Mouse (Mus musculus): ENCODE results near the gene Zfp423. TPM values are rescaled to one million over a fixed set of nuclear protein-coding genes. Genes with fewer than 3 reads are reported as not detected.

The Zfp423 gene
- total and polyA plus RNA-seq, 2 experiments from 2014 or later, result 1.9 to 7.9 TPM

DNA sequence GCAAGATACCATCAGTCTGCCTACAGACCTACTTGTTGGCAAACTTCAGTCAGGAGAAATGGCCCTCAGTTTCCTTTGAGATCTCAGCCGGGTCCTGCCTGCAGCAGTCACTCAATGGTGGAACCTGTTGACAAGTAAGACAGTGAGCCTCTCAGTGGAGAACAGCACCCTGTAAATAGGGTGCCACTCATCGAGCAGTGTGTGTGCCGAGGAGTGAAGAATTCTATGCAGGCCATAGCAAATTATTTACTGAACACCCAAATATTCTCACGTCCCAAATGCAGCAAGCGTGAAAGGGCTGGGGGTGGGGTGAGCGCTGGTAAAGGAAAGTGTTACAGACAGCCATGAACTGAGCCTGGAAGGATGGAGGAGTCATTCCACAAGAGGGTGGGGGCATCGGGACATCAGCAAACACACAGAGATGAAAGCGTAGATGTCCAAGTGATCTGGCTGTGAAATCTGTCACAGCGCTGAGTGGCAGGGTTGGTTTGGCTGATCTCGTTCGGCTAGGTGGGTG, 323.1 kb downstream of the Zfp423 start:
- Histone ChIP-seq H3K27me3 (ENCODE audit: control insufficient read depth, insufficient read depth, low read length) (0 out of 2 replicates have a peak, but pooled peaks cover 5% of the 10 kb centered on the region), H3K4me2 (ENCODE audit: low read depth, low read length) (no peak overlapping the region), H3K36me3 (replicated peaks; ENCODE audit: control insufficient read depth, insufficient read depth, low read length) (no peaks in the 10 kb centered on the region), H3K9me3 (replicated peaks; ENCODE audit: control insufficient read depth, low read length) (no peaks in the 10 kb centered on the region), H3K4me3 (ENCODE audit: low read depth, low read length) (no peak overlapping the region), H3K4me1 (ENCODE audit: control insufficient read depth, insufficient read depth) (no peaks in the 10 kb centered on the region), H3K9ac (replicated peaks; ENCODE audit: low read depth, low read length) (no peak overlapping the region), H3K27ac (ENCODE audit: low read depth) (no peak overlapping the region)
- DNase-seq (ENCODE audit: low spot score) (no peak), ATAC-seq (ENCODE audit: insufficient read depth, low read depth) (no peak)
- TF ChIP-seq CTCF (IDR thresholded peaks at IDR 0.05; ENCODE audit: low read depth) (no peak), EP300 (IDR thresholded peaks at IDR 0.05; ENCODE audit: low read depth) (no peak)
- 61% methylated on average over 11 of the region's 11 CpGs for WGBS

DNA sequence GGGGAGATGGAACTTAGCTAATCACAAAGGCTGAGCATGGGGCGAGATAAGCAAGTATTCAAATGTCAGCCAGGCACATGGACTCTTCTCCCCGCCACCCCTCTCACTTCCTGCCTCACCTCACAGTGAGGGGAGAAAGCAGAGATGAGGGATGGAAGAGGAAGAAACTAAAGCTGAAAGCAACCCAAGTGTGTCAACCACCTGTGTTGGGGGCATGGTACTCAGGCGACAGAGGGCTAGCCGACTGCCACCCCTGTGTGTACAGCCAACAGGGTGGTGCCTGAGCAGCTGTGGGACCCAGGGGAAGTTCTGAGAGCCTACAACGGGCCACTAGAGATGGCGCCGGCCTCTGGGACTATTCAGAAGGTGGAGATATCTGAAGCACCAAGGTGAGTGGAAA, 327.6 kb downstream of the Zfp423 start:
- Histone ChIP-seq H3K36me3 (replicated peaks; ENCODE audit: control insufficient read depth, insufficient read depth, low read length) (no peaks in the 10 kb centered on the region), H3K27me3 (ENCODE audit: control insufficient read depth, insufficient read depth, low read length) (no peaks in the 10 kb centered on the region), H3K4me3 (ENCODE audit: low read depth, low read length) (no peak overlapping the region), H3K4me1 (ENCODE audit: control insufficient read depth, insufficient read depth) (no peaks in the 10 kb centered on the region), H3K9me3 (replicated peaks; ENCODE audit: control insufficient read depth, low read length) (no peaks in the 10 kb centered on the region), H3K27ac (ENCODE audit: low read depth) (no peak overlapping the region), H3K4me2 (ENCODE audit: low read depth, low read length) (no peak overlapping the region), H3K9ac (replicated peaks; ENCODE audit: low read depth, low read length) (no peak overlapping the region)
- DNase-seq (ENCODE audit: low spot score) (no peak), ATAC-seq (ENCODE audit: insufficient read depth, low read depth) (no peak)
- 57% methylated on average over 7 of the region's 7 CpGs for WGBS
- no peak for TF ChIP-seq EP300 (IDR thresholded peaks at IDR 0.05; ENCODE audit: low read depth)
- no peak for TF ChIP-seq CTCF (IDR thresholded peaks at IDR 0.05; ENCODE audit: low read depth)

DNA sequence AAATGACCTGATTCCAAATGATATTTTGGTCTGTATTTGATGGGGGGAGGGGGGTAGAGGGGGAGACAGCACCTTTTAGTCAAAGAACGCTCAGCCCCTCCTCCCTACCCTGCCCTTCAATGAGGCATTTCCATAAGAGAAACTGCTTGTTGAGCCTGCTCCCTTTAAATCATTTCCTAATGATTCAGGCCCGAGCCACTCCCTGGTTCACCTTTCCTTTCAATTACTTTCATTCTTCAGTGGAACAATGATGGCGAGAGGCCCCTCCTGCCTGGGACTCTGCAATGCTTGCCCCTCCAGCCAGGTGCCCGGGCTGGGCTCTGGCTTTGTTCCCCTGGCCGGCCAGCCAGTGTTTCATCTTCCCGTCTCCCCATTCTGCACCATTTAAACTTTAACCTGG, 329.7 kb downstream of the Zfp423 start:
- Histone ChIP-seq H3K27me3 (ENCODE audit: control insufficient read depth, insufficient read depth, low read length) (no peaks in the 10 kb centered on the region), H3K4me3 (ENCODE audit: low read depth, low read length) (no peak overlapping the region), H3K36me3 (replicated peaks; ENCODE audit: control insufficient read depth, insufficient read depth, low read length) (no peaks in the 10 kb centered on the region), H3K27ac (ENCODE audit: low read depth) (no peak overlapping the region), H3K9me3 (replicated peaks; ENCODE audit: control insufficient read depth, low read length) (no peaks in the 10 kb centered on the region), H3K4me1 (ENCODE audit: control insufficient read depth, insufficient read depth) (no peaks in the 10 kb centered on the region), H3K9ac (replicated peaks; ENCODE audit: low read depth, low read length) (no peak overlapping the region), H3K4me2 (ENCODE audit: low read depth, low read length) (no peak overlapping the region)
- ATAC-seq (ENCODE audit: insufficient read depth, low read depth) (no peak), DNase-seq (ENCODE audit: low spot score) (no peak)
- TF ChIP-seq EP300 (IDR thresholded peaks at IDR 0.05; ENCODE audit: low read depth) (no peak), CTCF (IDR thresholded peaks at IDR 0.05; ENCODE audit: low read depth) (no peak)
- 56% methylated on average over 6 of the region's 6 CpGs for WGBS

DNA sequence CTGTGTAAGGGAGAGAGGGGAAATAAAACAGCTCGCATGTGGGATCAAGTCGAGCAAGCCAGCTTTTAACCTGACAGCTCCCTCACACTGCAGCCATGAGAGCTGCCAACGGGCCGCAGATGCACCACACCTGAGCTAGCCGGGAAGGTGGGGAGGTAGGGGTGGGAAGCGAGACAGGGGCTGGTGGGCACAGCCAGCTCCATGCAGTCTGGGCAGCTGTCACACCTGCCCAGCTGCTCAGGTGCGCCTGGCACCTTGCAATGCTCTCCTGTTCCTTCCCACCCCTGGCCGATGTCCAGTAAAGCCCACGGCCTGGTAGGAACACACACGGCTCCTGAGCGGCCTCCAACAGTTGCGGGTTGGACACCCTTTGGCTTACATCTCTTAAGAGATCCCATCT, 338.2 kb downstream of the Zfp423 start:
- H3K9me3 ChIP-seq (replicated peaks; ENCODE audit: control insufficient read depth, low read length), result no peaks in the 10 kb centered on the region
- DNase-seq (ENCODE audit: low spot score) (no peak), ATAC-seq (ENCODE audit: insufficient read depth, low read depth) (no peak)
- H3K4me3 ChIP-seq (ENCODE audit: low read depth, low read length), result no peak overlapping the region
- TF ChIP-seq EP300 (IDR thresholded peaks at IDR 0.05; ENCODE audit: low read depth), result no peak
- TF ChIP-seq CTCF (IDR thresholded peaks at IDR 0.05; ENCODE audit: low read depth), result no peak
- H3K4me1 ChIP-seq (ENCODE audit: control insufficient read depth, insufficient read depth), result 0 out of 2 replicates have a peak, but pooled peaks cover 3% of the 10 kb centered on the region
- H3K27ac ChIP-seq (ENCODE audit: low read depth), result no peak overlapping the region
- H3K9ac ChIP-seq (replicated peaks; ENCODE audit: low read depth, low read length), result no peak overlapping the region
- no peaks in the 10 kb centered on the region for H3K36me3 ChIP-seq (replicated peaks; ENCODE audit: control insufficient read depth, insufficient read depth, low read length)
- H3K4me2 ChIP-seq (ENCODE audit: low read depth, low read length), result no peak overlapping the region
- 82% methylated on average over 12 of the region's 12 CpGs for WGBS
- H3K27me3 ChIP-seq (ENCODE audit: control insufficient read depth, insufficient read depth, low read length), result 0 out of 2 replicates have a peak, but pooled peaks cover 7% of the 10 kb centered on the region

DNA sequence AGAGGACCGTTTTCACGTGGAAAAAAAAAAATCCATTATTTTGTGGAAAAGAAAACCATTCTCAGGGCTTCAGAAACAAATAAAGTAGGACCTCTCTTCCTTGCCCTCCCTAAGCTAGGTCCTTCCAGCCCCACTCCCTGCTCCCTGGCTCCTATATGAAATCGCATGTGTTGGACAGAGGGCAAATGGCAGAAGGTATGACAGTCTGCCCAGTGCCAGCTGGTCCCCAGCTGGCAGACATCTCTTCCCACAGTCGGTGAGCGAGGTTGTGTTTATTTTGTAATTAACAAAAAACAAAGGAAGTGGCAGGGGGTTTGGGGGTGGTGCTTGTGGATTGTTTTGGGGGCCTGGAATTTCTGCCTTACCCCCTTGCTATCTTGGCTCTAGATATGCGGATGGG, 339.2 kb downstream of the Zfp423 start:
- Histone ChIP-seq H3K27me3 (ENCODE audit: control insufficient read depth, insufficient read depth, low read length) (peaks cover 13% of the 10 kb centered on the region; the same call in 1 of the 2 replicates), H3K4me3 (ENCODE audit: low read depth, low read length) (no peak overlapping the region), H3K36me3 (replicated peaks; ENCODE audit: control insufficient read depth, insufficient read depth, low read length) (no peaks in the 10 kb centered on the region), H3K27ac (ENCODE audit: low read depth) (no peak overlapping the region), H3K4me1 (ENCODE audit: control insufficient read depth, insufficient read depth) (0 out of 2 replicates have a peak, but pooled peaks cover 3% of the 10 kb centered on the region), H3K9ac (replicated peaks; ENCODE audit: low read depth, low read length) (no peak overlapping the region), H3K4me2 (ENCODE audit: low read depth, low read length) (no peak overlapping the region), H3K9me3 (replicated peaks; ENCODE audit: control insufficient read depth, low read length) (no peaks in the 10 kb centered on the region)
- TF ChIP-seq CTCF (IDR thresholded peaks at IDR 0.05; ENCODE audit: low read depth) (no peak), EP300 (IDR thresholded peaks at IDR 0.05; ENCODE audit: low read depth) (no peak)
- no peak for DNase-seq (ENCODE audit: low spot score)
- 68% methylated on average over 6 of the region's 6 CpGs for WGBS
- no peak for ATAC-seq (ENCODE audit: insufficient read depth, low read depth)

DNA sequence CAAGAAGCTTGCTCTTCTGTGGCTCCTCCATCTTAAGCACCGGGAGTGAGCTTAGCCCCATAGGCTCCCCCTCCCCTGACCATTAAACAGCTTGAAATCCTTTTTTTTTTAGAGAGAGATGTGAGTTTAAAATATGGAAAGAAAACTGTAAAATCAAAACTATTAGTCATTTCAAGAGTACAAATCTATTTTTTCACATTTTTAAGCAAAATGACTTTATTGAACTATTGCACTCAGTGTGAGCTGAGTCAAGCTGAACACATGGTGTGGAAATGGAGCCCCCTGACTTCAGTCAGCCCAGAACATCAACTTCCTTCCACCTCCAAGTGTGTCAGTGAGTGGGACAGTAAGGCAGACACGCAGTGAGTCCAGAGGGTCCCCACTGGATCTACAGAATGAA, 339.9 kb downstream of the Zfp423 start:
- Histone ChIP-seq H3K9ac (replicated peaks; ENCODE audit: low read depth, low read length) (no peak overlapping the region), H3K4me1 (ENCODE audit: control insufficient read depth, insufficient read depth) (0 out of 2 replicates have a peak, but pooled peaks cover 3% of the 10 kb centered on the region), H3K36me3 (replicated peaks; ENCODE audit: control insufficient read depth, insufficient read depth, low read length) (no peaks in the 10 kb centered on the region), H3K4me3 (ENCODE audit: low read depth, low read length) (no peak overlapping the region), H3K4me2 (ENCODE audit: low read depth, low read length) (0 out of 2 replicates have a peak overlapping the region, but pooled peaks have one; percentile 2), H3K9me3 (replicated peaks; ENCODE audit: control insufficient read depth, low read length) (no peaks in the 10 kb centered on the region), H3K27me3 (ENCODE audit: control insufficient read depth, insufficient read depth, low read length) (peaks cover 18% of the 10 kb centered on the region; the same call in 1 of the 2 replicates), H3K27ac (ENCODE audit: low read depth) (no peak overlapping the region)
- ATAC-seq (ENCODE audit: insufficient read depth, low read depth) (no peak), DNase-seq (ENCODE audit: low spot score) (no peak)
- TF ChIP-seq CTCF (IDR thresholded peaks at IDR 0.05; ENCODE audit: low read depth) (no peak), EP300 (IDR thresholded peaks at IDR 0.05; ENCODE audit: low read depth) (no peak)
- 55% methylated on average over 2 of the region's 2 CpGs for WGBS

Measured in heart, postnatal 0 days (tissue).